Mouse (Mus musculus) intestine, postnatal 0 days (tissue): Measurements from ENCODE around the gene Rps18. TPM values are rescaled to one million over a fixed set of nuclear protein-coding genes. Genes with fewer than 3 reads are reported as not detected.

Experiments
- ATAC-seq: fragments of 200-750 bp; cut with Nextera tagmentation; 2 replicates; pipeline ENCODE4 v1.8.0; 2017; ENCODE audit warnings: mild to moderate bottlenecking, moderate TSS enrichment, moderate library complexity
- H3K27ac ChIP-seq: fragments of 300-500 bp; sonication (generic); 2 replicates; pipeline ENCODE4 v1.5.1; 2014; ENCODE audit warnings: mild to moderate bottlenecking, low read depth, low read length, moderate library complexity
- H3K27me3 ChIP-seq: fragments of 300-500 bp; sonication (generic); replicated peaks from 2 replicates; pipeline ENCODE4 v1.6.1; 2014; ENCODE audit warnings: low read length, mixed read lengths; ENCODE audit not compliant: control insufficient read depth, insufficient read depth
- H3K36me3 ChIP-seq: fragments of 300-500 bp; sonication (generic); 2 replicates; pipeline ENCODE4 v1.6.1; 2014; ENCODE audit warnings: mild to moderate bottlenecking, moderate library complexity; ENCODE audit not compliant: control insufficient read depth, insufficient read depth
- H3K4me1 ChIP-seq: fragments of 300-500 bp; sonication (generic); replicated peaks from 2 replicates; pipeline ENCODE4 v1.6.1; 2014; ENCODE audit warnings: antibody characterized with exemption, low read length, mixed read lengths; ENCODE audit not compliant: control insufficient read depth, insufficient read depth
- H3K4me2 ChIP-seq: fragments of 300-500 bp; sonication (generic); replicated peaks from 2 replicates; pipeline ENCODE4 v1.6.1; 2014; ENCODE audit warnings: low read depth, mild to moderate bottlenecking, moderate library complexity
- H3K4me3 ChIP-seq: fragments of 300-500 bp; sonication (generic); 2 replicates; pipeline ENCODE4 v1.5.1; 2014; ENCODE audit warnings: low read depth, low read length
- H3K9ac ChIP-seq: fragments of 300-500 bp; sonication (generic); 2 replicates; pipeline ENCODE4 v1.6.1; 2014; ENCODE audit warnings: mild to moderate bottlenecking, low read depth, low read length
- H3K9me3 ChIP-seq: fragments of 300-500 bp; sonication (generic); 2 replicates; pipeline ENCODE4 v1.6.1; 2016; ENCODE audit warnings: mixed run types; ENCODE audit not compliant: control insufficient read depth
- CTCF ChIP-seq: sonication (generic); IDR thresholded peaks from 2 replicates; pipeline ENCODE4 v1.5.1; 2016; ENCODE audit warnings: low read depth, mild to moderate bottlenecking, control low read depth, antibody characterized with exemption, moderate library complexity
- WGBS: fragments of 180-500 bp; shearing (Covaris S2); extraction: QIAGEN DNeasy Blood & Tissue Kit; methylation state at CpG from one replicate; pipeline ENCODE4 v1.1.7; 2014; 5-methylcytosine and 5-hydroxymethylcytosine counted together
- polyA plus RNA-seq: library from polyadenylated mRNA; unstranded; fragments of >200 nt; fragmentation: Nextera tagmentation; extraction: Ambion mirVana; gene quantifications from 2 replicates; pipeline ENCODE4 v1.2.1, GENCODE M21; 2015

The Rps18 gene
- polyA plus RNA-seq, 1 experiment from 2014 or later: 1,067 TPM

DNA sequence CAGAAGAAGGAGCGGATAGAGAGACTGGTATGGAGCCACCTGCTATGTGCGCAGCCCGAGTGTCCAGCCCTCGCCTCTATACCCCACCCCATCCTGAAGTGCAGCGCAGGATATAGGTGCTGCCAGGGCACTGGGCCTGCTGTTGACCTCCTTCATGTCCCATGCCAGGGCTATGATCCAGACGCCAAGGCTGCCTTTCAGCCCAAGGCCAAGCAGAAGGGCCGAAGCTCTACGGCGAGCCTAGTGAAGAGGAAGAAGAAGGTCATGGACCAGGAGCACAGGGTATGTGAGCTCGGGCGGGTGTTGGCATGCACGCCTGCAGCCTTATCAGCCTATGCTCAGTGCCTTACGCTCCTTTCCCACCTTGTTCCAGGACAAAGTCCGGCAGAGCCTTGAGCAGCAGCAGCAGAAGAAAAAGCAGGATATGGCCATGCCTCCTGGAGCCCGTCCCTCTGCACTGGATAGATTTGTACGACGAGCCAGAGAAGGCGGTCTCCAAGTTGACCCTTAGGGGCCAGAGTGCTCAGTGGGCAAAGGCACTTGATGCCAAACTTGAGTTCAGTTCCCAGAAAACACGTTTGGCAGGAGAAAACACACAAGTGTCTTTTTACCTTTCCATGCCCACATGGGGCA is 6.8 kb downstream of the Rps18 start:
- H3K4me2 ChIP-seq: peak overlapping the region; percentile 95
- H3K27ac ChIP-seq: peak overlapping the region; percentile 80
- no peak overlapping the region for H3K9ac ChIP-seq
- peaks cover 33% of the 10 kb centered on the region for H3K36me3 ChIP-seq
- no peaks in the 10 kb centered on the region for H3K27me3 ChIP-seq
- 0 out of 2 replicates have a peak, but pooled peaks have one; percentile 2 for TF ChIP-seq CTCF
- ATAC-seq: peak; percentile 72
- H3K9me3 ChIP-seq: no peaks in the 10 kb centered on the region
- 40% methylated on average over 19 of the region's 19 CpGs for WGBS
- H3K4me1 ChIP-seq: no peaks in the 10 kb centered on the region; the same call in 1 of the 2 replicates
- H3K4me3 ChIP-seq: 0 out of 2 replicates have a peak overlapping the region, but pooled peaks have one; percentile 51

DNA sequence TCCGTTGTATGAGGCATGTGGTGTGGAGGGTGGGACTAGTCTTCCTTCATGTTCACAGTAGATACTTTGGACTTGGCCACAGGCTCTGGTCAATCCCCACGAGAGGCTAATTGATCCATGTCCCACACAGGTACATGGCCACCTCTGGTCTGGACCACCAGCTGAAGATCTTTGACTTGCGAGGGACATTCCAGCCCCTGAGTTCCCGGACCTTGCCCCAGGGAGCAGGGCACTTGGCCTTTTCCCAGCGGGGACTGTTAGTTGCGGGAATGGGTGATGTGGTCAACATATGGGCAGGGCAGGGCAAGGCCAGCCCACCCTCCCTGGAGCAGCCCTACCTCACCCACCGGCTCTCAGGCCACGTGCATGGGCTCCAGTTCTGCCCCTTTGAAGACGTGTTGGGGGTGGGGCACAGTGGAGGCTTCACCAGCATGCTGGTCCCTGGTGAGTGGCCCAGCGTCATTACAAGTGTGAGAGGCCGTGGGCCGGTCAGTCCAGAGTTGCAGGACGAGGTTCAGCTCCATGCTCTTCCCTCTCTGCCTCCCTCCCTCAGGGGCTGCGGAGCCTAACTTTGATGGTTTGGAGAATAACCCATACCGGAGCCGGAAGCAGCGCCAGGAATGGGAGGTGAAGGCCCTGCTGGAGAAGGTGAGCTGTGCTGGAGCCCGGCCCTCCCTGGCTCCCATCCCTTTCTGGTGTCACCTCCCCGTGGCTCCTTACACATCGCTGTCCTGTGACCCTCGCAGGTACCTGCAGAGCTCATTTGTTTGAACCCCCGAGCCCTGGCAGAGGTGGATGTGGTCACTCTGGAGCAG is 7.5 kb downstream of the Rps18 start:
- no peak overlapping the region for H3K27ac ChIP-seq
- 75% methylated on average over 22 of the region's 22 CpGs for WGBS
- H3K9ac ChIP-seq: no peak overlapping the region
- ATAC-seq: no peak
- no peak for TF ChIP-seq CTCF
- H3K9me3 ChIP-seq: no peaks in the 10 kb centered on the region
- H3K4me1 ChIP-seq: no peaks in the 10 kb centered on the region; the same call in 1 of the 2 replicates
- H3K27me3 ChIP-seq: no peaks in the 10 kb centered on the region
- H3K36me3 ChIP-seq: peaks cover 38% of the 10 kb centered on the region
- H3K4me2 ChIP-seq: peak overlapping the region; percentile 95
- no peak overlapping the region for H3K4me3 ChIP-seq

DNA sequence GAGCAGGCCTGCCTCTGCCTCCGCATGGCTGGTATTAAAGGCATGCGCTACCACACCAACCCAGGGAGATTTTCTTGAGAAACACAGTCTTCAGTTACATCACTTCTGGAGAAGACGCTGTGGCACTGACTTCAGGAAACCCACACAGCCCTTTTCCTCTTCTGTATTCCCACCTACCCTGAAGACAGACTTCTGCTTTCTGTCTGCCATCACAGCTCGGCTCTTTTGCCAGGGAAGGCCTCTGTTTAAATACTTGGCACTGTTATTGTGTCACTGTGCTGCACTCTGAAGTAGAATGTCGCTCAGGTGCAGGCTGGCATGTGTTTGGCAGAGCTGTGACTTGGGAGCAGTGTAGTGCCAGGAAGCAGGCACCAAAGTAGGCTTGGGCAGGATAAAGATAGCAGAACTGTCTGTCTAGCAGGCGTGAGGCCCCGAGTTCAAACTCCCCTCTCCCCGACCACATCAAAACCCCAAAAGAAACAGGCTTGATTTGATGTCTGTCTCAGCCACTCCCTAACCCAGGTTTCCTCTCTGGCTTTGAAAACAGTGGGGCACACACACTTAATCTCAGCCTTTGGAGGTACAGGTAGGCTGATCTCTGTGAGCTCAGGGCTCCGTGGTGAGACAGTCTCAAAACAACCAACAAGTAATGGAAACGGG is 8.2 kb downstream of the Rps18 start:
- Histone ChIP-seq H3K4me2 (no peak overlapping the region), H3K9me3 (no peaks in the 10 kb centered on the region), H3K27me3 (no peaks in the 10 kb centered on the region), H3K4me3 (no peak overlapping the region), H3K27ac (no peak overlapping the region), H3K4me1 (no peaks in the 10 kb centered on the region; the same call in 1 of the 2 replicates), H3K9ac (no peak overlapping the region), H3K36me3 (peaks cover 37% of the 10 kb centered on the region)
- ATAC-seq: no peak
- no peak for TF ChIP-seq CTCF
- 80% methylated on average over 10 of the region's 10 CpGs for WGBS

DNA sequence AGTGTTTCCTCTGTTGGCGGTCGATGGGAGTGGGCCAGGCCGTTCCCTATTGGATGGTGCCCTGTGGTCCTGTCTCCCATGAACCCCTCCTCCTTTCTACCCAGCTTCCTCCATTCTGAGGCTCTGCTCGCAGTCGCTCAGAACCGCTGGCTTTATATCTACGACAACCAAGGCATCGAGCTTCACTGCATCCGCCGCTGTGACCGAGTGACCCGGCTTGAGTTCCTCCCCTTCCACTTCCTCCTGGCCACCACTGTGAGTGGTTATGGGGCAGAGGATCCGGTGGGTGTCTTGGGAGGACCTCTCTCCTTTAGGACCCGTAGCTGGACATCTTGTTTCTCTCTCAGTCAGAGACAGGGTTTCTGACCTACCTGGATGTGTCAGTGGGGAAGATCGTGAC is 12.3 kb downstream of the Rps18 start:
- TF ChIP-seq CTCF: no peak
- H3K4me2 ChIP-seq: no peak overlapping the region
- WGBS: 94% methylated on average over 15 of the region's 15 CpGs
- H3K9me3 ChIP-seq: no peaks in the 10 kb centered on the region
- no peak overlapping the region for H3K27ac ChIP-seq
- H3K9ac ChIP-seq: no peak overlapping the region
- H3K4me1 ChIP-seq: peaks cover 4% of the 10 kb centered on the region; the same call in 1 of the 2 replicates
- peaks cover 33% of the 10 kb centered on the region for H3K36me3 ChIP-seq
- H3K27me3 ChIP-seq: no peaks in the 10 kb centered on the region
- H3K4me3 ChIP-seq: no peak overlapping the region
- ATAC-seq: no peak

DNA sequence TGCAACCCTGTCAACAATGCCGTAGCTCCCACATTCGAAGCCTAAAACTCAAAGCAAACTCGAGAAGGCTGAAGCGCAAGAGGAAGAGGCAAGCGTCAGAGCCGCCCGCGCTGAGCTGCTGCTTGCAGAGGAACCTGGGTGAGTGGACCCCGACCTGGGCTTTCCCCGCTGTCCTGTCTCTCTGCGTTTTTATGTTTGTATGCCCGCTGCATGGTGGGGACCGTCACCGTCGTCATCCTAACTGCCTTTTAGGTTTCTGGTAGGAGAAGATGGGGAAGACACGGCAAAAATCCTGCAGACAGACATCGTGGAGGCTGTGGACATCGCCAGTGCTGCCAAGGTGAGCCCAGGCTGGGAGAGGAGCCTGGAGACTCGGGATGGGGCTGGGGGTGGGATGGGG is 14.4 kb downstream of the Rps18 start:
- no peak for ATAC-seq
- H3K9ac ChIP-seq: peak overlapping the region; percentile 79
- H3K9me3 ChIP-seq: no peaks in the 10 kb centered on the region
- H3K4me3 ChIP-seq: peak overlapping the region; percentile 57
- peaks cover 29% of the 10 kb centered on the region for H3K36me3 ChIP-seq
- TF ChIP-seq CTCF: no peak
- 43% methylated on average over 19 of the region's 19 CpGs for WGBS
- H3K4me1 ChIP-seq: peaks cover 4% of the 10 kb centered on the region; the same call in 1 of the 2 replicates
- no peaks in the 10 kb centered on the region for H3K27me3 ChIP-seq
- no peak overlapping the region for H3K27ac ChIP-seq
- H3K4me2 ChIP-seq: peak overlapping the region; percentile 83

DNA sequence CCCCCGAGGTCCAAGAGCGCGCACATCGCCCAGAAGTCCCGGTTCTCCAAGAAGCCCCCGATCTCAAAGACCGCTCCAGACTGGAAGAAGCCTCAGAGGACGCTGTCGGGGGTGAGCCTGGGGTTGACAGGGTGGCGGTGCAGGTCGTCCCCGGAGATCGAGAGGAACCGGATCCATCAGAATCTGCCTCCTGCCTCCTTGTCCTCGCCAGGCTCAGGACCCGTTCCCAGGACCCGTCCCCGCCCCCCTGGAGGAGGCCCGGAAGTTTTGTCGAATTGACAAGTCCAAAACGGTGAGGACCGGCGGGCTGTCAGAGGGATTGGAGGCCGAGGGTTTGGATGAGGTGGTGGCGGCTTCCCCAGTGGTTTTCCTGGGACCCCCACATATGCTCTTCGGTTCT is 14.8 kb downstream of the Rps18 start:
- no peaks in the 10 kb centered on the region for H3K9me3 ChIP-seq
- H3K27me3 ChIP-seq: no peaks in the 10 kb centered on the region
- WGBS: 3% methylated on average over 26 of the region's 26 CpGs
- H3K4me2 ChIP-seq: peak overlapping the region; percentile 83
- H3K9ac ChIP-seq: peak overlapping the region; percentile 79
- no peak overlapping the region for H3K27ac ChIP-seq
- TF ChIP-seq CTCF: no peak
- H3K4me1 ChIP-seq: peaks cover 4% of the 10 kb centered on the region; the same call in 1 of the 2 replicates
- peak overlapping the region; percentile 57 for H3K4me3 ChIP-seq
- peaks cover 25% of the 10 kb centered on the region for H3K36me3 ChIP-seq
- ATAC-seq: no peak
